Mouse (Mus musculus) urinary bladder, adult 2 months (tissue): Measurements from ENCODE around the gene Abo. TPM values are rescaled to one million over a fixed set of nuclear protein-coding genes. Genes with fewer than 3 reads are reported as not detected.
A peak's percentile ranks its signal among the peaks of the same experiment; 100 is the strongest.
"Not testable (repeated sequence)": the region's sequence is repeated elsewhere in the genome, so short reads cannot be mapped to it uniquely, and the experiment has no call there.

ENCODE experiments used
- DNase-seq: peaks from one replicate; pipeline ENCODE4 v3.0.0; 2022; ENCODE audit warnings: low spot score
- polyA plus RNA-seq: library from polyadenylated mRNA; depleted of rRNA; stranded (reverse); fragments of >200 nt; gene quantifications from 2 replicates; pipeline ENCODE4 v1.2.3, GENCODE M21; 2012; rRNA removed

Abo gene
- polyA plus RNA-seq: not detected in 2 replicates

- DNase-seq: no peak
These were observed at the start of gene Abo for GRCm38 (mm10) chr2:26864879-26865278. Gene Abo (minus strand): TSS chr2:26864979.

- no peak for DNase-seq
These were observed 49.6 kb upstream of the Abo start for GRCm38 (mm10) chr2:26914148-26914941.

GRCm38 (mm10) chr2:26913416-26914147, 48.8 kb upstream of the Abo start:
- no peak for DNase-seq

GRCm38 (mm10) chr2:26912253-26912770, 47.5 kb upstream of the Abo start:
- no peak for DNase-seq

- no peak for DNase-seq
These were observed 46.4 kb upstream of the Abo start for GRCm38 (mm10) chr2:26910994-26911765.

- DNase-seq: peak; percentile 99
These were observed 45.6 kb upstream of the Abo start, which contains the start of the genes Med22 and Rpl7a for GRCm38 (mm10) chr2:26910124-26910993. Gene Med22 (minus strand): TSS chr2:26910677. Gene Rpl7a (plus strand): TSS chr2:26910764.

- DNase-seq: no peak
These were observed 44.6 kb upstream of the Abo start for GRCm38 (mm10) chr2:26909387-26909784.

- peak; percentile 18 for DNase-seq
These were observed 44.1 kb upstream of the Abo start for GRCm38 (mm10) chr2:26908710-26909386.

GRCm38 (mm10) chr2:26907109-26907508, 42.3 kb upstream of the Abo start:
- DNase-seq: peak; percentile 21

- no peak for DNase-seq
These were observed 41.7 kb upstream of the Abo start for GRCm38 (mm10) chr2:26906431-26906830.

- no peak for DNase-seq
These were observed 41.2 kb upstream of the Abo start for GRCm38 (mm10) chr2:26905936-26906335.

GRCm38 (mm10) chr2:26903311-26903710, 38.5 kb upstream of the Abo start:
- DNase-seq: no peak

GRCm38 (mm10) chr2:26902467-26903220, 37.9 kb upstream of the Abo start, which contains the start of gene Surf6:
Gene Surf6 (minus strand): TSS chr2:26902879.
- DNase-seq: peak; percentile 86

- no peak for DNase-seq
These were observed 37.1 kb upstream of the Abo start for GRCm38 (mm10) chr2:26901834-26902400.

- no peak for DNase-seq
These were observed 36.0 kb upstream of the Abo start for GRCm38 (mm10) chr2:26900731-26901130.

- DNase-seq: no peak
These were observed 31.1 kb upstream of the Abo start for GRCm38 (mm10) chr2:26895898-26896297.

- DNase-seq: not testable (repeated sequence)
These were observed 21.4 kb upstream of the Abo start for GRCm38 (mm10) chr2:26886170-26886569.

- DNase-seq: not testable (repeated sequence)
These were observed 20.8 kb upstream of the Abo start for GRCm38 (mm10) chr2:26885541-26885940.

GRCm38 (mm10) chr2:26878571-26878970, 13.8 kb upstream of the Abo start:
- no peak for DNase-seq
